Mouse (Mus musculus) cerebellum, postnatal 36 days (tissue): ENCODE results near the gene Aff3.
A peak's percentile ranks its signal among the peaks of the same experiment; 100 is the strongest.

ENCODE experiments used
- DNase-seq, 2 experiments: peaks; one replicate each; pipeline ENCODE4 v3.0.0; 2021 to 2022; ENCODE audit warnings: mixed read lengths in 2 of 2

Gene Aff3

DNA sequence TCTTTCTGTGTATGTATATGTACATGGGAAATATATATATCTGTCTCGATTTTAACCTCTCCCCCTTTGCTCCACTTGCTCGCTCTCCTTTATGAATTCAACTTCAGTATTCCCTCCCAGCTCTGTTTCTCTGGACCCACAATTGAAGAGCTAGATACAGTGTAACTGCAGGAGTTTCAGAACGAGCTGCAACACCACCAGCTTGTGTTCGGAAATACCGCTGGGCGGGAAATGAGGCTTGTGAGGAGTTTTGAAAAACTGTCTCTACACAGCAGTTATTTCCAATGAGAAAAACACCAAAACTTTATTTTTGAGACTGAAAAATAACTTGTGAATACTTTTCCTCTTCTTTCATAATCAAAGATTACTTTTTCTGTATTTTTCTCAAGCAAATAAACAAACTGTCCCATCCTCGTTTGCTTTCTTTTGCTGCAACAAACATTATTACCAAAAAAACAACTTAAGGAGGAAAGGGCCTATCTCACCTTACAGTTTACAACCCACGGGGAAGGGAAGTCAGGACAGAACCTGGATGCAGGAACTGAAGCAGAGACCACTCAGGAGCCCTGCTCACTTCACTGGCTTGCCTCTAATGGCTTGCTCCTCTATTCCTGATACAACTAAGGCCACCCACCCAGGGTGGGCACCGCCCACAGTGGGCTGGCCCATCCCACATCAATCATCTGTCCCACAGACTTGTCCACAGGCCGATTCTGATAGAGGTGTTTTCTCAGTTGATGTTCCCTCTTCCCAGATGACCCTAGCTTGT, 533.9 kb downstream of the Aff3 start:
- no peak for DNase-seq

GRCm38 (mm10) chr1:38129501-38130267, 535.1 kb downstream of the Aff3 start, which contains the start of gene Rev1:
Rev1 (minus strand) TSS chr1:38129801.
- peak; percentile 94 to 98 for DNase-seq

GRCm38 (mm10) chr1:38128919-38129436, 535.8 kb downstream of the Aff3 start:
- DNase-seq: peak; percentile 65 to 74
